Mouse (Mus musculus) intestine, embryonic 14.5 days (tissue): ENCODE measurements around the gene Rabgap1l. TPM values are rescaled to one million over a fixed set of nuclear protein-coding genes. Genes with fewer than 3 reads are reported as not detected.
"Not testable (repeated sequence)": the region's sequence is repeated elsewhere in the genome, so short reads cannot be mapped to it uniquely, and the experiment has no call there.

Experiments used
- ATAC-seq: fragments of 200-750 bp; cut with Nextera tagmentation; replicated peaks from 2 replicates; pipeline ENCODE4 v1.8.0; 2017; ENCODE audit warnings: low read depth, moderate number of reproducible peaks, moderate TSS enrichment, moderate library complexity; ENCODE audit not compliant: low FRiP score, low TSS enrichment
- DNase-seq: peaks from one replicate; pipeline ENCODE4 v3.0.0-alpha.2; 2018; ENCODE audit warnings: low spot score
- H3K27ac ChIP-seq: fragments of 300-500 bp; sonication (generic); 2 replicates; pipeline ENCODE4 v1.5.1; 2014; ENCODE audit warnings: low read depth, mild to moderate bottlenecking, control low read depth
- H3K27me3 ChIP-seq: fragments of 300-500 bp; sonication (generic); replicated peaks from 2 replicates; pipeline ENCODE4 v1.6.1; 2014; ENCODE audit warnings: low read length, control low read depth; ENCODE audit not compliant: control insufficient read depth, insufficient read depth
- H3K36me3 ChIP-seq: fragments of 300-500 bp; sonication (generic); 2 replicates; pipeline ENCODE4 v1.6.1; 2014; ENCODE audit warnings: low read length, control low read depth; ENCODE audit not compliant: control insufficient read depth, insufficient read depth
- H3K4me1 ChIP-seq: fragments of 300-500 bp; sonication (generic); replicated peaks from 2 replicates; pipeline ENCODE4 v1.6.1; 2014; ENCODE audit warnings: low read length, control low read depth, mixed read lengths; ENCODE audit not compliant: control insufficient read depth, insufficient read depth
- H3K4me2 ChIP-seq: fragments of 300-500 bp; sonication (generic); 2 replicates; pipeline ENCODE4 v1.6.1; 2014; ENCODE audit warnings: low read length
- H3K4me3 ChIP-seq: fragments of 300-500 bp; sonication (generic); 2 replicates; pipeline ENCODE4 v1.5.1; 2014; ENCODE audit warnings: low read depth, low read length, control low read depth, mixed read lengths
- H3K9ac ChIP-seq: fragments of 300-500 bp; sonication (generic); 2 replicates; pipeline ENCODE4 v1.6.1; 2014; ENCODE audit warnings: mild to moderate bottlenecking, low read length
- H3K9me3 ChIP-seq: fragments of 300-500 bp; sonication (generic); 2 replicates; pipeline ENCODE4 v1.6.1; 2016; ENCODE audit warnings: low read length, control low read depth; ENCODE audit not compliant: control insufficient read depth
- WGBS: fragments of 180-500 bp; shearing (Covaris S2); extraction: QIAGEN DNeasy Blood & Tissue Kit; methylation state at CpG from one replicate; pipeline ENCODE4 v1.1.7; 2014; 5-methylcytosine and 5-hydroxymethylcytosine counted together
- polyA plus RNA-seq: library from polyadenylated mRNA; unstranded; fragments of >200 nt; fragmentation: Nextera tagmentation; extraction: Ambion mirVana; gene quantifications from 2 replicates; pipeline ENCODE4 v1.2.1, GENCODE M21; 2014

Gene Rabgap1l
- polyA plus RNA-seq, 1 experiment from 2014 or later: 19.9 TPM

GRCm38 (mm10) chr1:160606425-160606824 is 186.6 kb downstream of the Rabgap1l start:
- 78% methylated on average over 2 of the region's 2 CpGs for WGBS
- ATAC-seq: no peak

GRCm38 (mm10) chr1:160603312-160603711 is 189.7 kb downstream of the Rabgap1l start:
- ATAC-seq, H3K36me3 ChIP-seq, H3K4me2 ChIP-seq: not testable (repeated sequence)

More at GRCm38 (mm10) chr1:160606425-160606824, 186.6 kb downstream of the Rabgap1l start:
- no peak overlapping the region for H3K27ac ChIP-seq
- no peaks in the 10 kb centered on the region for H3K4me1 ChIP-seq
- H3K4me3 ChIP-seq: no peak overlapping the region
- H3K9me3 ChIP-seq: no peaks in the 10 kb centered on the region
- no peak overlapping the region for H3K9ac ChIP-seq
- no peak for DNase-seq
- no peaks in the 10 kb centered on the region for H3K27me3 ChIP-seq
- no peak overlapping the region for H3K4me2 ChIP-seq
- H3K36me3 ChIP-seq: no peaks in the 10 kb centered on the region

GRCm38 (mm10) chr1:160597369-160597768 is 195.6 kb downstream of the Rabgap1l start:
- Histone ChIP-seq H3K4me2 (no peak overlapping the region), H3K4me3 (no peak overlapping the region), H3K36me3 (no peaks in the 10 kb centered on the region), H3K4me1 (no peaks in the 10 kb centered on the region), H3K9me3 (no peaks in the 10 kb centered on the region), H3K27ac (no peak overlapping the region), H3K9ac (no peak overlapping the region), H3K27me3 (no peaks in the 10 kb centered on the region)
- ATAC-seq: no peak
- DNase-seq: no peak
- WGBS: 88% methylated on average over 1 of the region's 1 CpGs

More at GRCm38 (mm10) chr1:160603312-160603711, 189.7 kb downstream of the Rabgap1l start:
- H3K9me3 ChIP-seq, H3K4me3 ChIP-seq, H3K9ac ChIP-seq, H3K27ac ChIP-seq, H3K4me1 ChIP-seq, H3K27me3 ChIP-seq, DNase-seq: not testable (repeated sequence)

GRCm38 (mm10) chr1:160596948-160597270 is 196.1 kb downstream of the Rabgap1l start:
- 84% methylated on average over 3 of the region's 3 CpGs for WGBS
- H3K4me1 ChIP-seq: no peaks in the 10 kb centered on the region
- H3K27me3 ChIP-seq: no peaks in the 10 kb centered on the region
- H3K27ac ChIP-seq: no peak overlapping the region
- no peak overlapping the region for H3K4me3 ChIP-seq
- H3K9me3 ChIP-seq: no peaks in the 10 kb centered on the region
- H3K36me3 ChIP-seq: no peaks in the 10 kb centered on the region
- no peak overlapping the region for H3K4me2 ChIP-seq
- DNase-seq (no peak), ATAC-seq (no peak)
- no peak overlapping the region for H3K9ac ChIP-seq

- no peaks in the 10 kb centered on the region for H3K4me1 ChIP-seq
- DNase-seq (no peak), ATAC-seq (no peak)
- no peak overlapping the region for H3K27ac ChIP-seq
- no peaks in the 10 kb centered on the region for H3K27me3 ChIP-seq
- no peak overlapping the region for H3K9ac ChIP-seq
- no peaks in the 10 kb centered on the region for H3K9me3 ChIP-seq
- H3K4me2 ChIP-seq: no peak overlapping the region
- no peak overlapping the region for H3K4me3 ChIP-seq
- no peaks in the 10 kb centered on the region for H3K36me3 ChIP-seq
Observed at GRCm38 (mm10) chr1:160596252-160596947, 196.6 kb downstream of the Rabgap1l start.

GRCm38 (mm10) chr1:160594576-160594975 is 198.4 kb downstream of the Rabgap1l start:
- Histone ChIP-seq H3K4me1 (no peaks in the 10 kb centered on the region), H3K4me3 (no peak overlapping the region), H3K9me3 (no peaks in the 10 kb centered on the region), H3K27me3 (no peaks in the 10 kb centered on the region), H3K9ac (no peak overlapping the region), H3K27ac (no peak overlapping the region), H3K36me3 (no peaks in the 10 kb centered on the region), H3K4me2 (no peak overlapping the region)
- DNase-seq: no peak
- no peak for ATAC-seq
- 90% methylated on average over 1 of the region's 1 CpGs for WGBS

GRCm38 (mm10) chr1:160594066-160594465 is 198.9 kb downstream of the Rabgap1l start:
- Histone ChIP-seq H3K9me3 (no peaks in the 10 kb centered on the region), H3K27me3 (no peaks in the 10 kb centered on the region), H3K9ac (no peak overlapping the region), H3K4me2 (no peak overlapping the region), H3K36me3 (no peaks in the 10 kb centered on the region), H3K4me3 (no peak overlapping the region), H3K27ac (no peak overlapping the region), H3K4me1 (no peaks in the 10 kb centered on the region)
- no peak for ATAC-seq
- no peak for DNase-seq
- 89% methylated on average over 4 of the region's 4 CpGs for WGBS

- no peaks in the 10 kb centered on the region for H3K9me3 ChIP-seq
- no peaks in the 10 kb centered on the region for H3K4me1 ChIP-seq
- no peak overlapping the region for H3K4me2 ChIP-seq
- no peak overlapping the region for H3K27ac ChIP-seq
- no peak for ATAC-seq
- no peak overlapping the region for H3K9ac ChIP-seq
- no peak for DNase-seq
- WGBS: 79% methylated on average over 4 of the region's 4 CpGs
- no peaks in the 10 kb centered on the region for H3K36me3 ChIP-seq
- no peaks in the 10 kb centered on the region for H3K27me3 ChIP-seq
- H3K4me3 ChIP-seq: no peak overlapping the region
Observed at GRCm38 (mm10) chr1:160588911-160589590, 204.0 kb downstream of the Rabgap1l start.
